Mouse (Mus musculus) E14TG2a.4 (cell line): ENCODE results near the gene Reps1.

Experiments used
- CTCF ChIP-seq: conservative IDR thresholded peaks from 2 replicates; pipeline ENCODE4 v1.5.1; 2014; ENCODE audit warnings: low read length
- NANOG ChIP-seq: IDR thresholded peaks from 2 replicates; pipeline ENCODE4 v1.6.1; 2014; ENCODE audit warnings: borderline replicate concordance, low read length, mixed read lengths
- POU5F1 ChIP-seq: IDR thresholded peaks from 2 replicates; pipeline ENCODE4 v1.6.1; 2014; ENCODE audit warnings: low read length, borderline replicate concordance

DNA sequence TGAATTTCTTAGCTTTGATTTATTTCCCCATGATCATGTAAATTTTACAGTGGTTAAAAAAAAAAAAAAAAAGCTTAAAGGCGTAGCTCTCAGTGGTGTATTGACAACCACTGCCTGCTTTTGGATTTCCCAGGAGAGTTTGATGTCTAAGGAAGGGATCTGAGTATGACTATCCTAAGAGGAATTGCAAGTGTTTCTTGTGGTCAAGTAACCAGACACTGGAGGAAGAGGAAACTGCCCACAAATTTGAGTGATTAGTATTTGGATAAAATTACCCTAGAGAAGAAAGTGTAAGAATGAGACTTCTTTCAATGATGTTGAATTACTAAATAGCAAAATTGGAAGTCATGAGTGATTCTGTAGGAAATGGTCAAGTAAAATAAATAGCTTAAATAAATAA lies 25.9 kb downstream of the Reps1 start:
- no peak for TF ChIP-seq CTCF
- TF ChIP-seq NANOG = no peak
- TF ChIP-seq POU5F1 = no peak
